Mouse (Mus musculus): ENCODE data around the gene Marf1. TPM values are rescaled to one million over a fixed set of nuclear protein-coding genes. Genes with fewer than 3 reads are reported as not detected.
"Not testable (repeated sequence)": the region's sequence is repeated elsewhere in the genome, so short reads cannot be mapped to it uniquely, and the experiment has no call there.

The Marf1 gene
- total RNA-seq, 2 experiments from 2014 or later, result 58.0 to 62.1 TPM

DNA sequence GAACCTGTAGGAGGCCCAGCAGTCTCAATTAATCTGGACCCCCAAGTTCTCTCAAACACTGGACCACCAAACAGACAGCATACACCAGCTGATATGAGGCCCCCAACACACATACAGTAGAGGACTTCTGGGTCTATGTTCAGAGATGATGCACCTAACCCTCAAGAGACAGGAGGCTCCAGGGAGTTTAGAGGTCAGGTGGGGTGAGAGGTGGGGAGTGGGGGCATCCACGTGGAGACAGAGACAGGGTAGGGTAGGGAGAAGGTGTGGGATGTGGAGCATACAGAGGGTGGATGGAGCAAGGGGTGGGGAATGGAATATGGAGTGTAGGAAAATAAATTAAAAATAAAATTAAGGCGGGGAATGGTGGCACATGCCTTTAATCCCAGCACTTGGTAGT lies 94.5 kb downstream of the Marf1 start:
- not testable (repeated sequence) for DNase-seq (ENCODE audit: low spot score in 2 of 2)

DNA sequence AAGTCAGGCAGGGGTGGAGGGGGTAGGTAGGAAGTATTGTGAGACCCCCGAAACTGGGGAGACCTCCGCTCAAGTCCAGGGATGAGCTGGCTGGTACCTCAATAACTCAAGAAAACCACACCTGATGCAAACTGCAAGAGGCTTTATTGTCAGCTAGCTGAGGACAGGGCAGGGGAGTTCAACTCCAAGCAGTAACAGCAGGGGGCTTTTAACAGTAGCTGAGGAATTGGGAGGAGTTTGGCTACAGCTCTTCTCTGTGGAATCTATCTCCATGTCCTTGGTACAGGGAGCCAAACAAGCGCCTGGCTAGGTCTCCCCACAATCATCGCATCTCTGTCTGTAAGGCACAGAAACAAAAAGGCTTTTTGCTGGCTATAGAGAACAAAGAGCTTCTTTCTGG lies 96.6 kb downstream of the Marf1 start:
- DNase-seq (ENCODE audit: low spot score in 2 of 2), result not testable (repeated sequence)

DNA sequence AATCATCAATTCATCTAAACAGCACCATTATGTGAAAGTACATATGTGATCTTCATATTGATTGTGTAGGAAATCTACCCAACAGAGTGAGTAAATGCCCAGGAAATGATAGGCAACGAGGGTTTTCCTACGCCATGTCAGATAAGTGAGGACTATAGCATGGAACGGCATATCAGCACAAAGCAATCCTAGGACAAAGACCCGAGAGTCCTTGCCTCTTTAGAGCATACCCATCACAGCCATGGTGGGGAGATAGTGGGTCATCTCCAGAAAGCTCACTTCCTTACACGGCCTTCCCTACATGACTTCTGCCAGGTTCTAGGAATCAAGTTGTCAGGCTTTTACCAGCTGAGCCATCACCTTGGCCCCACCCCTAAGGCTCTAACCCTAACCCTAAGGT lies 103.3 kb downstream of the Marf1 start:
- no peak for DNase-seq (ENCODE audit: low spot score in 2 of 2)

Small RNA genes lying within 50 kb of the gene (microRNA-seq; reads per million reads assigned to microRNA genes)
- 0 to 0.45 reads per million in 2 experiments for gene Gm27671
- 2,010 to 2,769 reads per million in 2 experiments for gene Mir484

Other genes with a start within 250 kb of the Marf1 start
- 100 to 1,000 TPM; 252 to 262 TPM for gene 2900011O08Rik, start 176.7 kb downstream of the Marf1 start, total RNA-seq (2021)
- 1 to 10 TPM; 2.2 to 2.5 TPM for gene Ifitm7, start 176.5 kb downstream of the Marf1 start, total RNA-seq (2021)
- 10 to 100 TPM; 30.8 to 40.1 TPM for gene Nde1, start 76 bp downstream of the Marf1 start, total RNA-seq (2021)
- gene Myh11, start 128.0 kb upstream of the Marf1 start, total RNA-seq (2021), result 1 to 10 TPM; 4.5 to 5.4 TPM
- gene Fopnl, start 154.1 kb upstream of the Marf1 start, total RNA-seq (2021), result 10 to 100 TPM; 48.3 to 54.1 TPM
- gene Abcc1, start 198.2 kb upstream of the Marf1 start, total RNA-seq (2021), result 10 to 100 TPM; 19.0 to 19.3 TPM